Mouse (Mus musculus): Measurements from ENCODE around the gene Rnaseh2a.

Rnaseh2a gene

DNA sequence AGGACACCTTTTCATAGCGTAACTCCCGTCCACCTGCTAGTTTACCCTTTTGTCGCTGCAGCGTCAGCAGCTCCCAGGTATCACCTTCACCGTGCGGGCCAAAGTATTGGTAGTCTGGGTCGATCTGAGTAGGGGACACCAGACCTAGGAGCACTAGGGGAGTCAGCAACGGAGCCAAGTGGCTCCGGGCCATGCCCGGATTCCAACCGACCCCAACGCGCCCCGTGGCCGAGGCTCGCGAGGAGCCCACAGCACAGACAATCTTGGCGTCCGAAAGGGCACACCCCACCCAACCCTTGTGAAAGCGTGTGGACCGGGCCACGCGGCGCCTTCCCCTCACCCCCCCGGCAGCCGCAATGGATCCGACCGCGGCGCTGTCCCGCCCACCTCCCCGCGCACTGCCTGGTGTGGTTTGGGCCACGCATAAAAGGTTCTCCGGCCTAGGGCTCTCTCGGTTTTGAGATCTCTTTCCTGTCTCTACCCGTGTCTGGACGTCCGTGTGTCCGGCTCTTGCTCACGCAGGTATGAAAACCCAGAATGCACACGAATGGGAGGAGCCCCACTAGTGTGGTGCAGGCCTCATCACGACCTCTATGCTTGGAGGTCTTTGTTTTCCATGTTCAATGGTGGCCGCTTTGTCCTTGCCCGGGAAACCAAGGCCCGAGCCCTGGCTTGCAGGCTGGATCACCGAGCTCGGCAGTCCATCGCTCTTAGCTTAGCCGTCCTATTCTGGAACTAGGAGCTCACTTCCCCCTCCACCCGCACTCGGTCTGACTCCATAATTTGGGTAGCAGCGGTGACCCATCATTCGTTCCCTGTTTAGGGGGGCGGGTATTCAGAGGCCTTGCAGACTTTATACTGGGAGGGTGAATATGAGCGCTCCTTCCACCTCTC is at the start of gene Rnaseh2a, which contains the start of the genes Gm49661 and Prdx2:
Gene Rnaseh2a, minus strand, starts transcription at position 527 of the 894 bp plus-strand sequence.
Gene Gm49661, minus strand, starts transcription at position 193 of the 894 bp plus-strand sequence.
Gene Prdx2, plus strand, starts transcription at position 347 of the 894 bp plus-strand sequence.
- DNase-seq (ENCODE audit: low read depth, low spot score) = peak; percentile 77

DNA sequence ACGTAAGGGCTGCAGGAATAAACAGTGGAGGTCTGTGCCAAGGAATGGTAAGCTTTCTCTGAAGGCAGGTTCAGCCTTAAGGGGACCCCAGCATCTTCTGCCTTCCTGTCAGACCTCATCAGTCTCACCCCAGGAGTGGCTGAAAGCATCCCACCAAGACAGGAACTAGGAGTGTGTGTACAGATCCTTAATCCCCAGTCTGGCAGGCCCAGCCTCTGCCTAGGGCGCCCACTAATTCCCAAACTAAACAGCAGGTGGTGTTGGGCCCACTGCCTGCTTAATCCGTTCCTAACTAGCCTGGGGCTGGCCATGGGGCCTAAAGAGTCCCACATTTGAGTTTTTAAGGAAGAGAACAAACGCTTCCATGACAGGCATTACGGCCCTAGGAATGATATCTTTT is 47.6 kb upstream of the Rnaseh2a start:
- DNase-seq (ENCODE audit: low read depth, low spot score) = no peak

DNA sequence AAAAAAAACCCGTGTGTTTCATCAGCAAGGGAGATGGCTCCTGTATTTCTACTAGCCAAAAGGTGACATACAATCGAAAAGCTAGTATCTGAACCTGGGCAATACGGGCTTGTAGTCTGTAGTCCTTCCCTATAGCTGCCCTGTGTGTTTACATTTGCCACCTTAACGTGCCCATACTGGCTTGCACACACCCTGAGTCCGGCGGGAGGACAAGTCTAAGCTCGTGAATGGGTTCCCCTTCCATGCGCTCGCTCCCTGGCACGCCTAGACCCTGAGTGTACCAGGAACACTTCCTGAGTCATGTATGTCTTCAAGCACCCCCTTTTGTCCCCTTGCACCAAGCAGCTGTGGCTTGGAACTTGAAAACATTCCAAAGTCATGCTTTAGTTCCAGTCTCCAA is 47.2 kb upstream of the Rnaseh2a start:
- DNase-seq (ENCODE audit: low read depth, low spot score) = no peak

DNA sequence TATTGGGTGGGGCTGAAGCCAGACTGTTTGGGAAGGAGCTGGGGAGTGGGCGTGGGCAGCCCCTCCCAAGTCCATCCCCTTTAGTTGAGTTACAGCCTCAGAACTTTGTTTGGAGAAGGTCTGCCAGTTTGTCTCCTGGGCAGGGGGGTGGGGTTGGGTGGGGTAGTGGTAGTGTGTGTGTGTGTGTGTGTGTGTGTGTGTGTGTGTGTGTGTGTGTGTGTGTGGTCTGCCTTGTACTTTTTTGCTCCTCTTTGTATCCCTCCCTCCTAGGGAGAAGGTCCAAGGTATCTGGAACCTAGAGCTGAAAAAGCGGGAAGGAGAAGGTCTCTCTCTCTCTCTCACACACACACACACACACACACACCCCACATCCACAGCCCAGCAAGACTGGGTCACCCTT is 44.9 kb upstream of the Rnaseh2a start, which contains the start of gene Best2:
Gene Best2, minus strand, starts transcription at position 101 of the 400 bp plus-strand sequence.
- DNase-seq (ENCODE audit: low read depth, low spot score) = no peak

DNA sequence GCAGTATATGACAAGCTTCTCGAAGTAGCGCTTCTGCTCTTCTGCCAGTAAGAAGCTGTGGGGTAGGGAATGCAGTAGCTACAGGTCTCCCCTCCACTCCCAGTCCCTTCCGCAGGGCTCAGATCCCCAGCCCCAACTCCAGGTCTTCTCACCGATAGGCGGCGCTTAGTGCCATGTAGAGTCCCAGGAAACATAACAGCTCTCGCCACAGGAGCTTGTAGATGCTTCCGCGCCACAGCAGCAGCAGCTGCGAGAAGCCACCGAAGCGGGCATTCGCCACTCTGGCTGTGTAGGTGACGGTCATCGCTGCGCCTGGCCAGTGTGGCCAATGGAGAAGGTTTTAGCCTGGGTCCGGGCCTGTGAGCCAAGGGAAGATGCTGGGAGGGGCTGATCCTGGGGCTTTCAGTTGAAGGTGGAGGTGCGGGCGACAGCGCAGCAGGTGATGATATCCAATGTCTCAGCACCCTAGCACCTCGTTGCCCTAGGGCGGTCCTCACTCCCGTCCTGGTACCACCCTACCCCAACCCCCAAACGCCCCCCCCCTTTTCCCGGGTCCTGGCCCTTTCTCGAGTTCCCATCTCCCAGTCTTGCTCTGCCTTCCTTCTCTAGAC is 43.8 kb upstream of the Rnaseh2a start:
- peak; percentile 85 for DNase-seq (ENCODE audit: low read depth, low spot score)

DNA sequence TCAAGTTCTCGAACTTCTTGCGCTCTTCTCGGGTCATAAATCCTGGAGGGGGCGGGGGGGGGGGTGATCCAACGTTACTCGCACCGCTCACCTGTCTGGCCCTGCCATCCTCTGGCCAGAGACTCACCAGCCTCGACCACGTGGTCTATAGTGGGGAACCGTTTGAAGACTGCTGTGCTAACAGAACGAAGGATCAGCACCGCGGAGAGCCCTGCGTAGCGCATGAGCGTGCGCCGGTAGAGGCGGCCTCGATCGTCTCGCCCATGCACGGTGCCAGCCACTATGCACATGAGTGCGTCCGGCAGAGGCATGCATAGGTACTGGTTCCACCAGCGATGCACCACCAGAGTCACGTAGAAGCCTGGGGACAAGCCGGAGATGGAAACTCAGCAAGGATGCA is 41.7 kb upstream of the Rnaseh2a start:
- DNase-seq (ENCODE audit: low read depth, low spot score) = peak; percentile 19

DNA sequence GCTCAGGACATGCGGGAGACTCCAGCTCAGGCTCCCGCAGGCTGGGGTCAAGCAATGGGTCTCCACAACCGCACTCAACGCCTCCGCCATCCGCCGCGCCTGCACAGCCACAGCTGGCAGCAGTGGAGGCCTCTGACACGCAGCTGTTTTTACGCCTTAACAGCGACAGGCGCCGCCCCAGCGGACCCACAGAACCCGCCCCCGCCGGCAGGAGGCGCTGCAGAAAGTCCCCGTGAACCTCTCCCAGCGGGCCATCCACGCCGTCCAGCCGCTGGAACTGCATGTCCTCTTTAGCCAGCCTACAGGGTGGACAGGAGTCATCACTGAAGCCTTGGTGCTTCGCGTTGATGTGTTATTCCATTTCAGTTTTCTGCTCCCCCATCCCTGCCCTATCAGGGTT is 38.1 kb upstream of the Rnaseh2a start:
- DNase-seq (ENCODE audit: low read depth, low spot score) = peak; percentile 28

DNA sequence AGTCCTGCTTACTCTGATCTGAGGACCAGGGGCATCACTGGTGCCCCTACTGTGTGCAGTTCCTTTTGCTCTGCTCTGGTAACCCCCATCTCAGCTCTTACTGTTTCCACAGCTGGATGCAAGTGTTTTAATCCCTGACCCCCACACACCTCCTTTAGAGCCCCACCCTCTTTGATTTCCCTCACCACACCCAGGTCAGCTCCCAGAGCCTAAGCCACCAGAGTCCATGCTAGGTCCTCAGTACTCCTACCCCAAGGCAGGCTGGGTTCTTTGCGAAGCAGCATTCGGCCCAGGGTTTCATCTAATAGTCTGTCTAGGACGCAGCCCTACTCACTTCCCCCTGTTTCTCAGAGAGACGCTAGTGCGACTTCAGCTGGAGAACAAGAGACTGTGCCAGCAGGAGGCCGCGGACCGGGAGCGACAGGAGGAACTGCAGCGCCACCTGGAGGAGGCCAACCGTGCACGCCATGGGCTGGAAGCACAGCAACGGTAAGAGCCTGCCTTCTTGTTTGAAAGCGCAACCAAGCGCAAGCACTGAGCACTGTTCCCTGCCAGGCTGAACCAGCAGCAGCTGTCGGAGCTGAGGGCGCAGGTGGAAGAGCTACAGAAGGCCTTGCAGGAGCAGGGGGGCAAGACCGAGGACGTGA is 28.2 kb upstream of the Rnaseh2a start:
- DNase-seq (ENCODE audit: low read depth, low spot score) = peak; percentile 91

DNA sequence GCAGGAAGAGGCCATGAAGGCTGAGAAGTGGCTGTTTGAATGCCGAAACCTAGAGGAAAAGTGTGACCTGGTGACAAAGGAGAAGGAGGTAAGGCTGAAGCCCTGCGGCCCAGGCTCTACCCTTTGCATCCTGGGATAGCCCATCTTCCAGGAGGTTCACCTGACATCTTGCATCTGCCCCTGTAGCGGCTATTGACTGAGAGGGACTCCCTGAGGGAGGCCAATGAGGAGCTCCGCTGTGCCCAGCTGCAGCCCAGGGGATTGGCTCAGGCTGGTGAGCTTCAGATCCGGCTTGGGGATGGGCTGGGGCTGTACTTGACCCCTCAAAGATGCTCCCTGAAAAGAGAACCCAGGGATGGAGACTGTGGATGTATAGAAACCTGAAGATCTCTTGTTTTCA is 27.4 kb upstream of the Rnaseh2a start:
- no peak for DNase-seq (ENCODE audit: low read depth, low spot score)

DNA sequence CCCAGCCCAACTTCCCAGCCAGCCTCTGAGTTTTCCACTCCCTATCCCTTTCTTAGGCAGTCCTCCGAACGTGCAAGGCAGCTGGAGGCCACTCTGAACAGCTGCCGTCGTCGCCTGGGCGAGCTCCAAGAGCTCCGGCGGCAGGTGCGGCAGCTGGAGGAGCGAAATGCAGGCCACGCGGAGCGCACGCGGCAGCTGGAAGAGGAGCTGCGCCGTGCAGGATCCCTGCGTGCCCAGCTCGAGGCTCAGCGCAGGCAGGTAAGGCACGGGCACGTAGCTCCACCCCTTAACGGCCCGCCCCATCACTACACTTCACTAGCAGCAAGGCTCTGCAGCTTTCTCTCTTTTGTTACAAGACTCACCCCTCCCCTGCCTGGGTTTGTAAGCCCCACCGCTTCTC is 26.1 kb upstream of the Rnaseh2a start:
- no peak for DNase-seq (ENCODE audit: low read depth, low spot score)

DNA sequence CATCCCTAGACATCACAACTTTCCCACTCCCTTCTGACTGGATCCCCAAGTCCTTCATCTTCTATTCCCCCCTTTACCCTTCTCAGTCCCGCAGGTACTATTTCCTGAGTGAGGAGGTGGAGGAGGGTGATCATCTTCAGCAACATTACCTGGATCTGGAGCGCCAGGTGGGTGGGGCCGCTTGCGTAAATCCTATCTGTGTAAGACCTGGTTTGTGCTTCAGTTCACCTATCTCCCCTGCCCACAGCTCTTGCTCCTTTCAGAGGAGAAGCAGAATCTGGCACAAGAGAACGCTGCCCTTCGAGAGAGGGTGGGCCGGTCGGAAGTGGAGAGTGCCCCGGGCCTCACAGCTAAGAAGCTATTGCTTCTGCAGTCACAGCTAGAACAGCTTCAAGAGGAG is 24.8 kb upstream of the Rnaseh2a start:
- DNase-seq (ENCODE audit: low read depth, low spot score) = no peak

DNA sequence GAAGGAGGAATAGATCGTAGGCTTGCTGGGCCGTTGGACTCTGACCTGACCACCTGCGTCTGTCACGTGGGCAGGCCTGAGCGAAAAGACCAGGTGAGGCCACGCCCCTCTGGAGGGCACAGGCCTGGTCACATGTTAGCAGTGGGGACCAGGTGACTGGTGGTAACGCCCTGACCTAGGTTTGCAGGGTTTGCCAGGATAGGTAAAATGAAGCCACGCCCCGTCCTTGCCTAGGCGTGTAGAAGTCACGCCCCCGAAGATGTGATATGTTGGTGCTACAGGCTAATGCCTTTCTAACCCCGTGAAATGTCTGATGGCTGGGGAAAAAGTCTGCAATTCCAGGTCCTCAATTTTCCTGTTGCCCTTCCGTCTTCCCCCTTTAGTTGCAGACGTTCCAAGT is 21.3 kb upstream of the Rnaseh2a start:
- DNase-seq (ENCODE audit: low read depth, low spot score) = no peak

DNA sequence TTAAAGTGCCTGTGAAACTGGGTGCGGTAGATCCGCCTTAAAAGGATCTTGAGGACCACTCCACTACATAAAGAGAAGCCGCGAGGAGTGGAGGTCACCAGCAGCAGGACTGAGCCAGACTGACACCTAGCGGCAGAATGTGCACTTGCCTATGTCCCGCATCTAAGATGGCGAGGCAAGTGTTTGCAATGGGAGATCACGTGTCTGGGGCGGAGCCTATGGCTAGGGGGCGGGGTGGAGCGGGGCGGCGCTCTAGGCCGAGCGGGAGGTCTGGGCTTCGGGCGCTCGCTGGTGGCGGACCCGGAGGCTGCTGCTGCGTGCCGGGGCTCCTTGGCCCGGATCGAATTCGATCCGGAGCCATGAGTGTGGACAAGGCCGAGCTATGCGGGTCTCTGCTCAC is 20.8 kb upstream of the Rnaseh2a start, which contains the start of gene Hook2:
Gene Hook2, plus strand, starts transcription at position 255 of the 400 bp plus-strand sequence.
- DNase-seq (ENCODE audit: low read depth, low spot score) = peak; percentile 99

DNA sequence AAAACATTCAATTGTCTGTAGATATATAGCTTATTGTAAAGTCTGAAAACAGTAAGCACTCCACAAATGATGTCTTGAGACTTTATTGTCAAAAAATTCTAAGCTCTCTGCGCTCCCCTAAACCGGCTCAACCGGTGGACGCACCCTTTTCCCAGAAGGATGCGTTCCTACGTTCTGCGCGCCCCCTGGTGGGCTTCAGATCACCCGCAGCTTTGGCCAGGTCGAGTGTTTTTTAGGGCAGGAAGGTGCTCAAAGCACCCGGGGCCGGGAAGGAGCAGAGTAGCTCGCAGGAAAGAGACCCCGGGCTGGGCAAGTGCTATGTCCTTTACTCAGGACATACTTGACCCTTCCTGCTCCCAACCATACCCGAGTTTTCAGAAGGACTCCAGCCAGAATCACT is 20.2 kb upstream of the Rnaseh2a start:
- DNase-seq (ENCODE audit: low read depth, low spot score) = peak; percentile 93

DNA sequence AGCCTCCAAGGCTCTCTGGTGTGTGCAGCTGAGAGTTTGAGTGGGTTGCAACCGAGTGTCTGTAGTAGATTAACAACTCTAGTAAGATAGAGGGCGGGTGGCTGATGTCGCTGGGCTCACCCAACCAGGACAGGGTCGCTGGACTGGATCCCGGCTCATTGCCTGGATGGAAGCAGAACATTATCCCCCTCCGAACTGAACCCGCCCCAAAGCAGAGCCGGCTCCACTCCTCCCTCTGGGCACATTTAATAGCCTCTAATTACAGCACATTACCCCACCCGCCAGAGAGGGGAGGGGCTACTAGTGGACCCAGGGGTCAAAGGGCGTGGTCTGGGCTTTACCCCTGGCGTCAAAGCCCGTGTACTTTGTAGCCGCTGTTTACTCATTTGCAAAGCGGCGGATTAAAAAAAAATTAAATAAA is 19.8 kb upstream of the Rnaseh2a start:
- no peak for DNase-seq (ENCODE audit: low read depth, low spot score)

DNA sequence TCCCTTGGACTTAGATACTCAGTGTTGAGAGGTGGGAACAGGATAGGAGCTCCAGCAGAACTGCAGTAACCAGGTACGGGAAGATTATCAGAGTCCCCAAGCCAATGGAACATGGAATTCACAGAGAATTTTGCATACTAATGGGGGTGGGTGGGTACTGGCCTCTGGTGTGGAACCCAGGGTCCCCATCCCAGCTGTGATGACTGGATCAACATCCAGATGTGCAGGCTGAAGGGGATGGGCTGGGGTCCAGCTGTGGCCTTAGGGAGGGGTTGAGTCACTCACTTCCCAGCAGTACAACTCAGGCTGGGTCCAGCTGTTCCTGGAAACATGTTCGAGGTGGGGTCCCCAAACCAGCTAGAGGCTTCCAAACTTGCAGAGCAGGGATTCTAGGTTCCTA is 18.3 kb upstream of the Rnaseh2a start:
- DNase-seq (ENCODE audit: low read depth, low spot score) = no peak

DNA sequence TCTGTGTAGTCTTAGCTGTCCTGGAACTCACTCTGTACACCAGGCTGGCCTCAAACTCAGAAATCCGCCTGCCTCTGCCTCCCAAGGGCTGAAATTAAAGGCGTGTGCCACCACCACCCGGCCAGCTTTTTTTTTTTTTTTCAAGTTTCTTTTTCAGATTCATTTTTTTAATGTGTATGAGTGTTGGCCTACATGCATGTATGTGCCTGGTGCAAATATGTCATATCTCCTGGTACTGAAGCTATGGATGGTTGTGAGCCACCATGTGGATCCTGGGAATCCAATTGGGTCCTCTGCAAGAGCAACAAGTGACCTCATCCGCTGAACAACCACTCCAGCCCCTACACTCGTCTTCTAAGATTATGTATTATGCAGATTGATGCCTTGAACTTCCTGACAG is 17.8 kb upstream of the Rnaseh2a start:
- DNase-seq (ENCODE audit: low read depth, low spot score) = no peak

DNA sequence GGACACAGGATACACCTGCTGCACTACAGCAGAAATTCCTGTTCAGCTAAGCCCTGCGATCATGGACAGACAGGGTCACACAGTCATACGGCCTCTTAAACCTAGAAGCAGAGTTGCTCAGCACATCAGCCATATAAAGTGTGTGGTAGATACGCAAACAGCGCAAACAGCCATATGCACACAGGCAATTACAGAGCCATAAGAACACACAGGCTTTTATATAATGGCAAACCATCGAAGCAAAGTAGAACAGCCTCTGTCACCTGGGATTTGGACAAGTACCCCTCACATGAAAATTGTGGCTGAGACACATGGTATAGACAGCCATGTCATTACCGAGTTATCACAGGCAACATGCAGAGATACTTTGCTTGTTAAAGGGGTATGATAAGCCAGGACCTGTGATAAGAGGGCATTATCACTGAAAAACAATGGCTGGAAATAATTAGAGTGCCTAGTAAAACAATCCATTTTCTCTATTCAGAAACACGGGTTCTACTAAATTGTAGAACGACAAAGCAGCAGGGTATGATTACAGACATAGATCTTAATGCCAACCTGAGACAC is 16.9 kb upstream of the Rnaseh2a start:
- DNase-seq (ENCODE audit: low read depth, low spot score) = no peak

DNA sequence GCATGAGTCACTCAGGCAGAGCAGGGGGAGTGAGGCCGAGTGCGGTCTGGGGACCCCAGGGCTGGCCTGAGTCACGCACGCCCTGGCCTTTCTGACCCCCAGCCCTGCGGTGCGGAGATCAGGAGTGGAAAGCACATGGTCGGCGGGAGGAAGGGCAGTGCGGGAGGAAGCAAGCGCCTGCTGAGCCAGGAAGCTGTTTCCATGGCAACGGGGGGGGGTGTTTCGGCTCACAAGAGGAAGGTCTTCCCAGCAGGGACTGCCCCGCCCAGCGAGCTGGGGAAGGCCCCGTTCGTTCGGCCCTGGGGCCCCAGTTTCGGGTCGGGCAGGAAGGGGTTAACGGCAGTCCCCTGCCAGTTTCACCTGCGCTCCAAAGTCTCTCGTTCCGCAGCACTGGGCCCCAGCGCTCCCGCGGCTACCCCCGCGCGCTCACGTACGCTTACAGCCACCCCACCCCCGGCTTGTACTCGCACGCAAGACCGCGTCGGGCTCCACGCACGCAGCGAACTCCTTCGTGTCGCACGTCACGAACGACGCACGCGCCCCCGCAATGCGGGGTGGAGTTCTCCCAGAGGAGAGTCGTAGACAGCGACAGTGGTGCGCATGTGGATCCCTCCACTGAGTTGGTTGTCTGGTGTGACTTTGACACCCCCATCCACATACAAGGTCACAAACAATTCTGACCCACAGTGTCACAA is 16.3 kb upstream of the Rnaseh2a start:
- peak; percentile 81 for DNase-seq (ENCODE audit: low read depth, low spot score)

DNA sequence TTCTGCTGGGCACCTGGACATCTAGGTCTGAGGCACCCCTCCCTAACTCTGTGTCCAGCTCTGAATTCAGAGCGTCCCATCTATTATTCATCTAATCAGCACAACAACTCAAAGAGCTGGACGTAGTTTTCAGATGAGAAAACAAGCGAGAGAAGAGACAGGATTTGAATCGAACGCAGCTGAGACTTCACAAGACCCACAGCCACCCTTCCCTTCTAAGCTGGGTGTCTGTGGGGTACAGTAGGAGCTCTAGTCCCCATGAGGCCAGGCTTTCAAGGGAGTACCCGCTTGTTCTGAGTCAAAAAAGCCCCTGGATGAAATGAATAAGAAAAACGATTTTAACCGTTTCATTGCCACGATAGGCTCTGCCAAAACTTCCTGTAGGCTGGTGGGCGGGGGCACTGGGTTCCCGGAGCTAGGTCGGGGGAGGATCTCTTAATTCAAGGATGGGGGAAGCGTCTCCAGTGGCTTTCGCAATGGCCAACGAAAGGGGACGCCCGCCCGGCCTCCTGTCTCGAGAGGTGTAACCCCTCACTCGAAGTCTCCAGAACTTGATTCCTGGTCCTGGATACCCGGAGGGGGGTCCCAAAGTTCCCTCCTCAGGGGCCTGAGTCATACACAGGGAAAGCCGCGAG is 15.6 kb upstream of the Rnaseh2a start:
- no peak for DNase-seq (ENCODE audit: low read depth, low spot score)
